Mouse (Mus musculus): ENCODE data around the gene Gm281.

Gm281 gene

GRCm38 (mm10) chr14:13861416-13861815 is 52.9 kb downstream of the Gm281 start:
- no peak for DNase-seq (ENCODE audit: low read depth, low spot score)

- no peak for DNase-seq (ENCODE audit: low read depth, low spot score)
These were observed 101.3 kb downstream of the Gm281 start for GRCm38 (mm10) chr14:13812801-13813479.

GRCm38 (mm10) chr14:13790446-13790845 is 123.8 kb downstream of the Gm281 start:
- DNase-seq (ENCODE audit: low read depth, low spot score): peak; percentile 83

- peak; percentile 89 for DNase-seq (ENCODE audit: low read depth, low spot score)
These were observed 124.3 kb downstream of the Gm281 start for GRCm38 (mm10) chr14:13790001-13790400.

GRCm38 (mm10) chr14:13782970-13783369 is 131.3 kb downstream of the Gm281 start:
- peak; percentile 21 for DNase-seq (ENCODE audit: low read depth, low spot score)

- no peak for DNase-seq (ENCODE audit: low read depth, low spot score)
These were observed 135.9 kb downstream of the Gm281 start for GRCm38 (mm10) chr14:13778383-13778782.

GRCm38 (mm10) chr14:13771163-13771562 is 143.1 kb downstream of the Gm281 start:
- DNase-seq (ENCODE audit: low read depth, low spot score): no peak

GRCm38 (mm10) chr14:13770686-13771085 is 143.6 kb downstream of the Gm281 start:
- DNase-seq (ENCODE audit: low read depth, low spot score): peak; percentile 67

All from R1 (cell line).